12 mouse cellular contexts compared by ENCODE assay signal in the genomic region with DNA sequence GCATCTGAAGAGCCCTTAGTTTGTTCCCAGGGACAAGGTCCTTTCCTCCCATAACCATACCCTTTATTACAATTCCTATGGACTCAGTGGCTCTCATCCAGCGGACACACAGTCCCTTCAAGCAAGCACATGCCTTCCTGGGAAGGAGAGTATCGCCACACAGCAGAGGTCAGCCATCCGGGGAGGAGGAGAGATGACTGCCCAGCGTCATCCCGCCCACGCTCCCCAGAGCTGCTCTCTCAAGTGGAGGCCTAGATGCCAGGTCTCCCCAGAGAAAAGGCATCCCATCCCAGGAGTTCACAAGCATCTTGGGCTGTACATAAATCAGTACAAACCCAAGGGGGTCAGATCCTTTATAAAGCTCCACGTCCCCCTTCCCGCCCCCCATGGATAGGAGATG. TPM values are rescaled to one million over a fixed set of nuclear protein-coding genes. Genes with fewer than 3 reads are reported as not detected.
DNase-seq lines count a peak whose midpoint lies in the region; ATAC-seq lines count a peak whose summit lies in the region.
"Had no signal": no experiment of that assay in that cellular context is flagged by ENCODE, and none has a peak within 500 bp of the region (broad histone marks: within the 10 kb centered on the region; RNA-seq: fewer than 3 reads in every experiment).

No protein-coding gene starts in this region.

- H3K27me3 ChIP-seq in kidney, embryonic 16.5 days (ENCODE audit: insufficient read depth, low read length) = no peaks in the 10 kb centered on the region
- H3K27me3 ChIP-seq in intestine, embryonic 16.5 days (replicated peaks; ENCODE audit: control insufficient read depth, insufficient read depth, low read length) = no peaks in the 10 kb centered on the region
- H3K27me3 ChIP-seq: forebrain, embryonic 13.5 days; limb, embryonic 15.5 days had no signal

- peak overlapping the region; percentile 19; the same call in 1 of the 2 replicates for H3K27ac ChIP-seq in kidney, embryonic 16.5 days (ENCODE audit: low read length)
- H3K27ac ChIP-seq in intestine, embryonic 16.5 days (ENCODE audit: low read length) = peak overlapping the region; percentile 0; the same call in 1 of the 2 replicates
- H3K27ac ChIP-seq: forebrain, embryonic 13.5 days; limb, embryonic 15.5 days; macrophage had no signal

- peak; percentile 43; the same call in 1 of the 2 replicates for ATAC-seq in kidney, embryonic 16.5 days (ENCODE audit: low FRiP score, low TSS enrichment)
- no peak; the same call in 1 of the 2 replicates for ATAC-seq in intestine, embryonic 16.5 days
- ATAC-seq: forebrain, embryonic 13.5 days had no signal

- H3K4me1 ChIP-seq in kidney, embryonic 16.5 days (ENCODE audit: insufficient read depth, low read length) = peaks cover 40% of the 10 kb centered on the region
- H3K4me1 ChIP-seq in intestine, embryonic 16.5 days (ENCODE audit: control insufficient read depth, insufficient read depth, low read length) = peaks cover 37% of the 10 kb centered on the region

- no peak overlapping the region for H3K4me2 ChIP-seq in kidney, embryonic 16.5 days (replicated peaks; ENCODE audit: low read depth, low read length)
- no peak overlapping the region for H3K4me2 ChIP-seq in intestine, embryonic 16.5 days (ENCODE audit: low read depth, low read length)
- H3K4me2 ChIP-seq: forebrain, embryonic 13.5 days; limb, embryonic 15.5 days had no signal

- WGBS in kidney, embryonic 16.5 days = 39% methylated on average over 8 of the region's 8 CpGs
- WGBS in intestine, embryonic 16.5 days = 56% methylated on average over 8 of the region's 8 CpGs

- H3K9me3 ChIP-seq in kidney, embryonic 16.5 days (ENCODE audit: low read length) = no peaks in the 10 kb centered on the region
- H3K9me3 ChIP-seq in intestine, embryonic 16.5 days (ENCODE audit: control insufficient read depth, low read length) = no peaks in the 10 kb centered on the region
- H3K9me3 ChIP-seq: forebrain, embryonic 13.5 days; limb, embryonic 15.5 days had no signal

- intact Hi-C loops in left cerebral cortex, postnatal 36 days (cut with DNase I) = no loop called here

- no peak overlapping the region for H3K4me3 ChIP-seq in kidney, embryonic 16.5 days (ENCODE audit: low read length)
- no peak overlapping the region for H3K4me3 ChIP-seq in intestine, embryonic 16.5 days (ENCODE audit: low read length)
- H3K4me3 ChIP-seq: forebrain, embryonic 13.5 days; limb, embryonic 15.5 days had no signal

- H3K9ac ChIP-seq in kidney, embryonic 16.5 days (replicated peaks; ENCODE audit: low read length) = no peak overlapping the region
- 0 out of 2 replicates have a peak overlapping the region, but pooled peaks have one; percentile 2 for H3K9ac ChIP-seq in intestine, embryonic 16.5 days (ENCODE audit: low read depth, low read length)
- H3K9ac ChIP-seq: forebrain, embryonic 13.5 days; limb, embryonic 15.5 days had no signal

- peak; percentile 37 to 48 for DNase-seq in adrenal gland, postnatal 36 days
- no peak for DNase-seq in adrenal gland, adult 2 months
- DNase-seq in kidney, adult 18-20 months = no peak
- DNase-seq in cerebellum, adult 18-20 months = peak; percentile 72 to 79
- no peak for DNase-seq in layer of hippocampus, postnatal 36 days
- DNase-seq in left cerebral cortex, postnatal 36 days (ENCODE audit: low spot score in 2 of 2) = no peak
- DNase-seq: thymus, postnatal 36 days had no signal

- no peaks in the 10 kb centered on the region for H3K36me3 ChIP-seq in kidney, embryonic 16.5 days (ENCODE audit: insufficient read depth, low read length)
- H3K36me3 ChIP-seq in intestine, embryonic 16.5 days (ENCODE audit: control insufficient read depth, insufficient read depth, low read length) = no peaks in the 10 kb centered on the region
- H3K36me3 ChIP-seq: limb, embryonic 15.5 days had no signal

RNA-seq across cellular contexts. Expression of a gene that starts 9.1 kb away (rescaled TPM):
- 10 to 100 TPM; 50.6 to 51.7 TPM for total RNA-seq in adrenal gland, postnatal 36 days (2021)
- total RNA-seq in adrenal gland, adult 2 months (2021) = 10 to 100 TPM; 59.7 to 73.4 TPM
- polyA plus RNA-seq in adrenal gland, adult 2 months (2012; rRNA removed) = 34.3 and 35.6 TPM in 2 replicates
- 19.4 and 24.3 TPM in 2 replicates for polyA plus RNA-seq in kidney, embryonic 16.5 days (2015; fragmentation: Nextera tagmentation; extraction: Ambion mirVana)
- 19.0 and 21.1 TPM in 2 replicates for polyA plus RNA-seq in intestine, embryonic 16.5 days (2015; fragmentation: Nextera tagmentation; extraction: Ambion mirVana)
- 100 to 1,000 TPM; 104 to 118 TPM for total RNA-seq in layer of hippocampus, postnatal 36 days (2021)
- 10 to 100 TPM; 86.5 to 94.8 TPM for total RNA-seq in left cerebral cortex, postnatal 36 days (2021)

RNA-seq across cellular contexts. Expression of a gene that starts 19.4 kb away (rescaled TPM):
- 10 to 100 TPM; 58.5 to 63.4 TPM for total RNA-seq in adrenal gland, postnatal 36 days (2021)
- total RNA-seq in adrenal gland, adult 2 months (2021) = 10 to 100 TPM; 54.9 to 55.8 TPM
- polyA plus RNA-seq in adrenal gland, adult 2 months (2012; rRNA removed) = 18.2 and 21.7 TPM in 2 replicates
- polyA plus RNA-seq in kidney, embryonic 16.5 days (2015; fragmentation: Nextera tagmentation; extraction: Ambion mirVana) = 38.3 and 41.6 TPM in 2 replicates
- 30.4 and 32.5 TPM in 2 replicates for polyA plus RNA-seq in intestine, embryonic 16.5 days (2015; fragmentation: Nextera tagmentation; extraction: Ambion mirVana)
- total RNA-seq in layer of hippocampus, postnatal 36 days (2021) = 10 to 100 TPM; 41.7 to 47.4 TPM
- total RNA-seq in left cerebral cortex, postnatal 36 days (2021) = 10 to 100 TPM; 43.4 to 54.4 TPM

Comparison
In these comparisons a context has a peak if more than half of its experiments do, and no peak if none do; other contexts are left out.
1. DNase-seq: peak in adrenal gland, postnatal 36 days (2 of 2) and cerebellum, adult 18-20 months (2 of 2); none in adrenal gland, adult 2 months (single experiment), kidney, adult 18-20 months (single experiment), layer of hippocampus, postnatal 36 days (0 of 2) and left cerebral cortex, postnatal 36 days (0 of 2).